Mouse (Mus musculus) retina, postnatal 7 days (tissue): Measurements from ENCODE around the gene Svs5.

ENCODE experiments used
- DNase-seq: peaks from one replicate; pipeline ENCODE4 v3.0.0-alpha.2; 2012; ENCODE audit warnings: low read depth, low spot score

Svs5 gene

GRCm38 (mm10) chr2:164377478-164378426 lies 45.2 kb downstream of the Svs5 start:
- DNase-seq: no peak

- no peak for DNase-seq
Observed at GRCm38 (mm10) chr2:164381726-164382125, 49.2 kb downstream of the Svs5 start.

GRCm38 (mm10) chr2:164382971-164383370 lies 50.4 kb downstream of the Svs5 start:
- no peak for DNase-seq
